Mouse (Mus musculus) spleen, adult 2 months (tissue): ENCODE data around the gene Arl8a.

Source experiments
- CTCF ChIP-seq: fragments of 200-500 bp; IDR thresholded peaks from 2 replicates; pipeline ENCODE4 v1.5.1; 2011; ENCODE audit warnings: mild to moderate bottlenecking, inconsistent platforms; ENCODE audit not compliant: insufficient read depth, insufficient read length, insufficient replicate concordance; ENCODE audit errors: extremely low read depth
- POLR2A ChIP-seq: fragments of 200-500 bp; IDR thresholded peaks from 2 replicates; pipeline ENCODE4 v1.6.1; 2011; ENCODE audit warnings: low read depth, low read length, inconsistent platforms

DNA sequence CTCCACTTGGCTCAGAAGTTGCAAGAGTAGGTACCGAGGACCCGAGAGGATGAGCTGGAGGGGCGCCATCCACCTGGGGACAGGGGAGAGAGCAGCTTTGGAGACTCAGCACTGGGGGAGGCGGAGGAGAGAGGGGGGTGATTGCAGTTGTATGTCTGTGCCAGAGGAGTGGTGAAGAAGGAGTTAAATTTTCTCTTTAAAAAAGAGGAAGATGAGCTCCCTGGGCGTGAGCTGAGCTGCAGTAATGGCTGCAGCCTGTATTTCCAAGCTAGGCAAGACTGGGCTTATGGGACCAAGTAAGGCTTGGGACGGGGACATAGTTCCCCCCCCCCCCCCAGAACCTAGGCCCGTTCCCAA is 1.1 kb downstream of the Arl8a start:
- TF ChIP-seq POLR2A = no peak; the same call in 1 of the 2 replicates
- no peak for TF ChIP-seq CTCF
